Mouse (Mus musculus) forebrain, embryonic 11.5 days (tissue): ENCODE results near the gene Arl8b. TPM values are rescaled to one million over a fixed set of nuclear protein-coding genes. Genes with fewer than 3 reads are reported as not detected.

Experiments used
- ATAC-seq: fragments of 200-750 bp; cut with Nextera tagmentation; replicated peaks from 2 replicates; pipeline ENCODE4 v1.8.0; 2017; ENCODE audit warnings: moderate TSS enrichment; ENCODE audit not compliant: low FRiP score
- DNase-seq: peaks from one replicate; pipeline ENCODE4 v3.0.0-alpha.2; 2017; ENCODE audit warnings: low spot score
- H3K27ac ChIP-seq: fragments of 300-500 bp; sonication (generic); 2 replicates; pipeline ENCODE4 v1.5.1; 2014; ENCODE audit warnings: low read depth, low read length
- H3K27me3 ChIP-seq: fragments of 300-500 bp; sonication (generic); 2 replicates; pipeline ENCODE4 v1.6.1; 2014; ENCODE audit warnings: mild to moderate bottlenecking, low read length, mixed read lengths; ENCODE audit not compliant: control insufficient read depth, insufficient read depth
- H3K36me3 ChIP-seq: fragments of 300-500 bp; sonication (generic); 2 replicates; pipeline ENCODE4 v1.6.1; 2014; ENCODE audit warnings: mild to moderate bottlenecking, low read length, moderate library complexity, mixed read lengths; ENCODE audit not compliant: control insufficient read depth, insufficient read depth
- H3K4me1 ChIP-seq: fragments of 300-500 bp; sonication (generic); replicated peaks from 2 replicates; pipeline ENCODE4 v1.6.1; 2014; ENCODE audit warnings: low read length, mixed read lengths; ENCODE audit not compliant: control insufficient read depth, insufficient read depth
- H3K4me2 ChIP-seq: fragments of 300-500 bp; sonication (generic); 2 replicates; pipeline ENCODE4 v1.6.1; 2014; ENCODE audit warnings: low read depth, mild to moderate bottlenecking, low read length, moderate library complexity, mixed read lengths; ENCODE audit not compliant: severe bottlenecking
- H3K4me3 ChIP-seq: fragments of 300-500 bp; sonication (generic); 2 replicates; pipeline ENCODE4 v1.5.1; 2014; ENCODE audit warnings: low read depth, low read length
- H3K9ac ChIP-seq: fragments of 300-500 bp; sonication (generic); 2 replicates; pipeline ENCODE4 v1.6.1; 2014; ENCODE audit warnings: low read length
- H3K9me3 ChIP-seq: fragments of 300-500 bp; sonication (generic); 2 replicates; pipeline ENCODE4 v1.6.1; 2016; ENCODE audit warnings: low read length, mixed read lengths; ENCODE audit not compliant: control insufficient read depth
- WGBS: fragments of 180-500 bp; shearing (Covaris S2); extraction: QIAGEN DNeasy Blood & Tissue Kit; methylation state at CpG from one replicate; pipeline ENCODE4 v1.1.7; 2014; 5-methylcytosine and 5-hydroxymethylcytosine counted together
- polyA plus RNA-seq: library from polyadenylated mRNA; unstranded; fragments of >200 nt; fragmentation: Nextera tagmentation; extraction: Ambion mirVana; gene quantifications from 2 replicates; pipeline ENCODE4 v1.2.1, GENCODE M21; 2014

Arl8b gene
- polyA plus RNA-seq, 1 experiment from 2014 or later, result 79.5 TPM

DNA sequence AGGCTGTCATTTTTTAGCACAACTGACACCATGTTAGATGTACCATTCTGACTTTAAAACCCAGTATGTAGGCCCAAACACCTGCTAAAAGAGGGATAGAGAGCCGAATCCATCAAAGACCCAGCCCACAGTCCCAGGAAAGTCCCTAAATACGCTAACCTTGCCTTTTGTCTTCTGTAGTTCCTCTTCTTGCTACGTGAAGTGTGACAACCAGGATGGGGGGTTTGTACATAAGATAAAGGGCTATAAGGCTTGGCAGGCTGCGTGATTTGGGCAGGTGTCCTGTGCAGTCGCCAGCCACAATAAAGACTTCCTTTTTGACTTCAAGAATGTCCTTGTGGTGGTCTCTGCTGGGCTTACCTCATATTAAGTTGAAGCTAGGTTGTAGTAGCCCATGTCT is 4.5 kb upstream of the Arl8b start:
- Histone ChIP-seq H3K36me3 (no peaks in the 10 kb centered on the region), H3K9me3 (no peaks in the 10 kb centered on the region), H3K4me3 (no peak overlapping the region), H3K27me3 (no peaks in the 10 kb centered on the region), H3K4me1 (no peaks in the 10 kb centered on the region), H3K9ac (no peak overlapping the region), H3K4me2 (no peak overlapping the region), H3K27ac (no peak overlapping the region)
- DNase-seq (no peak), ATAC-seq (no peak)
- WGBS, result 77% methylated on average over 5 of the region's 5 CpGs

- Histone ChIP-seq H3K9me3 (no peaks in the 10 kb centered on the region), H3K27me3 (no peaks in the 10 kb centered on the region), H3K27ac (no peak overlapping the region), H3K4me1 (peaks cover 5% of the 10 kb centered on the region; the same call in 1 of the 2 replicates), H3K4me2 (no peak overlapping the region), H3K9ac (no peak overlapping the region), H3K36me3 (no peaks in the 10 kb centered on the region), H3K4me3 (no peak overlapping the region)
- 68% methylated on average over 6 of the region's 6 CpGs for WGBS
- DNase-seq, result no peak
- no peak for ATAC-seq
These were observed 1.0 kb upstream of the Arl8b start for GRCm38 (mm10) chr6:108781865-108782264.

- Histone ChIP-seq H3K27ac (peak overlapping the region; percentile 59), H3K9ac (peak overlapping the region; percentile 89), H3K4me3 (peak overlapping the region; percentile 98), H3K9me3 (no peaks in the 10 kb centered on the region), H3K4me1 (peaks cover 5% of the 10 kb centered on the region; the same call in 1 of the 2 replicates), H3K36me3 (no peaks in the 10 kb centered on the region), H3K27me3 (no peaks in the 10 kb centered on the region), H3K4me2 (peak overlapping the region; percentile 76)
- ATAC-seq (peak; percentile 71), DNase-seq (peak; percentile 69)
- under 1% methylated on average over 53 of the region's 57 CpGs for WGBS
These were observed 434 bp downstream of the Arl8b start for GRCm38 (mm10) chr6:108783184-108783881.

GRCm38 (mm10) chr6:108784056-108784455 is 1.2 kb downstream of the Arl8b start:
- H3K27me3 ChIP-seq, result no peaks in the 10 kb centered on the region
- no peak for ATAC-seq
- no peaks in the 10 kb centered on the region for H3K36me3 ChIP-seq
- H3K4me3 ChIP-seq, result peak overlapping the region; percentile 98
- no peak overlapping the region for H3K27ac ChIP-seq
- H3K4me2 ChIP-seq, result peak overlapping the region; percentile 76
- H3K9ac ChIP-seq, result peak overlapping the region; percentile 89
- H3K4me1 ChIP-seq, result peaks cover 5% of the 10 kb centered on the region; the same call in 1 of the 2 replicates
- WGBS, result 46% methylated on average over 11 of the region's 11 CpGs
- no peaks in the 10 kb centered on the region for H3K9me3 ChIP-seq
- DNase-seq, result no peak

DNA sequence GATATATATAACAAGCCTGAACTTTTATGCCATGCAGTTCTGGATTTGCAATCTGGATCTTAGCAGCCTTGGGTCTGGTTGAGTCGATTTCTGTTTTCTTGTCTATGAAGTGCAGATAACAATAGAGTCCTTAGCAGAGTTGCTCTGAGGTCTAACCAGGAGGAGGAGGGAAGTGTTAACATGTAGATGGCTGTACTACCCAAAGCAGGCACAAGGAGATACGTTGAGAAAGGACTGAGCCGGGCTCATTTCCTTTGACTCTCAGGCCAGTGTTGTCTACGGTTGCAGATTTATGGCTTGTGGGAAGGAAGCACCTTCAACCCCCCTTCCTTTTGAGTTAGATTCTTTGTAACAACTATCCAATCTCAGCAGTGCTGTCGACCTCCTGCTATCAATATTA is 1.9 kb downstream of the Arl8b start:
- H3K9me3 ChIP-seq, result no peaks in the 10 kb centered on the region
- 86% methylated on average over 5 of the region's 5 CpGs for WGBS
- no peak for ATAC-seq
- H3K36me3 ChIP-seq, result no peaks in the 10 kb centered on the region
- DNase-seq, result no peak
- no peak overlapping the region for H3K4me3 ChIP-seq
- H3K27ac ChIP-seq, result no peak overlapping the region
- H3K4me2 ChIP-seq, result no peak overlapping the region
- H3K4me1 ChIP-seq, result peaks cover 5% of the 10 kb centered on the region; the same call in 1 of the 2 replicates
- no peaks in the 10 kb centered on the region for H3K27me3 ChIP-seq
- no peak overlapping the region for H3K9ac ChIP-seq

DNA sequence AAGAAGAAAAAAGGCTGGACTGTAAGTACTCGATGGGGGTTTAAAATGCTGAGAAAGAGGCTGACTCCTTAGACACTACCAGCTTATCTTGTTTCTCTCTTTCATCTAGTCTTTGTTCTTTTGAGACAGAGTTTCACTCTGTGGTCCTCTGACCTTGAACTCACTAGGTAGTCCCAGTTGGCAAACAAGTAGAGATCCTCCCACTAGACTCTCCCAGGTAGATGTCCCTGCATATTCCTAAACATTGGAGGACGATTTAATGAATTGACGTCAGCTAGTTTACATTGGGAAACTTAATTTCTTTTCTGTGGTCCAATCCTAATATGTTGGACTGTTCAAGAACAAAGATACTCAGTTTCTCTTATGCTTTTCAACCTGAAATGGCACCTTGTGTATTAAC is 2.7 kb downstream of the Arl8b start:
- WGBS, result 92% methylated on average over 3 of the region's 3 CpGs
- Histone ChIP-seq H3K27ac (no peak overlapping the region), H3K27me3 (no peaks in the 10 kb centered on the region), H3K4me2 (no peak overlapping the region), H3K36me3 (no peaks in the 10 kb centered on the region), H3K4me3 (no peak overlapping the region), H3K9me3 (no peaks in the 10 kb centered on the region), H3K9ac (no peak overlapping the region), H3K4me1 (peaks cover 5% of the 10 kb centered on the region; the same call in 1 of the 2 replicates)
- DNase-seq, result no peak
- ATAC-seq, result no peak

DNA sequence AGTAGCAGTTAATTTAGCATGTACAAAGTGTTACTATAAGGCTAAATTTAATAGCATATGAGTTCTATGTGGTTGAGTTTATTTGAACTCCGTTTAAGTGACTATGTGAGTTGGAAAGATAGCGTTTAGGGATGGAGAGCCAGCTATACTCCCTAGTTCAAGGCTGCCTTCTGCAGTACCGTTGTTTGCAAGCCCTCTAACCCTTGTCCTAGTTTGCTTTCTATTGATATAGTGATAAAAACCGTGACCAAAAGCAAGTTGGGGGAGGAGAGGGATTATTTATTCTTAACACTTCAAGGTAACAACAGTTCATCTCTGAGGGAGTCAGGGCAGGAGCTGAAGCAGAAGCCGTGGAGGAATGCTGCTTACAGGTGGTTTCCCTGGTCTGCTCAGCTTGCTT is 8.6 kb downstream of the Arl8b start:
- ATAC-seq, result no peak
- Histone ChIP-seq H3K4me3 (no peak overlapping the region), H3K27me3 (no peaks in the 10 kb centered on the region), H3K27ac (no peak overlapping the region), H3K36me3 (no peaks in the 10 kb centered on the region), H3K9me3 (no peaks in the 10 kb centered on the region), H3K4me1 (no peaks in the 10 kb centered on the region), H3K9ac (no peak overlapping the region), H3K4me2 (no peak overlapping the region)
- DNase-seq, result no peak
- WGBS, result 86% methylated on average over 5 of the region's 5 CpGs

DNA sequence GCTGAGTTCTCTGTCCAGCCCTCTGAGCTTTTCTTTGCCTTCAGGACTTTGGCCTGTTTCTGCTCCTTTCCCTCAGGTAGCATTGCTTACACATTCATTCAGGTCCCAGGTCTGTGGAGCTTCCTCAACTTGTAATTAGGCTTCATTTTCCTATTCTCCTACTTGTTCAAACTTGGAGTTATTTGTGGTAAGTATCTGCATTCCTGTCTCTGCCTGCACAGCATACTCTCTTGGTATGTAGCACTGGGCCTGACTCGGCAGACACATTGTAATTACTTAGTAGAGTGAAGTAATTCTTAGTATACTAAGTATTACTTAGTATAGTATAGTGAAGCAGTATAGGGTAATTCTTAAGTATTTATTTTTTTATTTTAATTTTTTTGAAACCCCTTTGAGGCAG is 13.0 kb downstream of the Arl8b start:
- DNase-seq (no peak), ATAC-seq (no peak)
- Histone ChIP-seq H3K27ac (no peak overlapping the region), H3K4me2 (no peak overlapping the region), H3K4me1 (no peaks in the 10 kb centered on the region), H3K9ac (no peak overlapping the region), H3K36me3 (no peaks in the 10 kb centered on the region), H3K27me3 (no peaks in the 10 kb centered on the region), H3K9me3 (no peaks in the 10 kb centered on the region), H3K4me3 (no peak overlapping the region)
- WGBS, result 76% methylated on average over 1 of the region's 1 CpGs

- Histone ChIP-seq H3K4me3 (no peak overlapping the region), H3K27me3 (no peaks in the 10 kb centered on the region), H3K36me3 (no peaks in the 10 kb centered on the region), H3K4me1 (no peaks in the 10 kb centered on the region), H3K27ac (no peak overlapping the region), H3K9me3 (no peaks in the 10 kb centered on the region), H3K9ac (no peak overlapping the region), H3K4me2 (no peak overlapping the region)
- ATAC-seq (peak; percentile 67; the same call in 1 of the 2 replicates), DNase-seq (no peak)
- WGBS, result 70% methylated on average over 2 of the region's 2 CpGs
These were observed 13.8 kb downstream of the Arl8b start for GRCm38 (mm10) chr6:108796706-108797105.
